Mouse (Mus musculus) lung, embryonic 15.5 days (tissue): ENCODE data around the gene Dhrs7c. TPM values are rescaled to one million over a fixed set of nuclear protein-coding genes. Genes with fewer than 3 reads are reported as not detected.

Source experiments
- ATAC-seq: fragments of 200-750 bp; cut with Nextera tagmentation; 2 replicates; pipeline ENCODE4 v1.8.0; 2017; ENCODE audit warnings: moderate number of reproducible peaks, borderline replicate concordance; ENCODE audit not compliant: low FRiP score, low TSS enrichment; ENCODE audit errors: extremely low read depth
- H3K27ac ChIP-seq: fragments of 300-500 bp; sonication (generic); 2 replicates; pipeline ENCODE4 v1.5.1; 2015; ENCODE audit warnings: moderate library complexity, mild to moderate bottlenecking, inconsistent platforms
- H3K27me3 ChIP-seq: fragments of 300-500 bp; sonication (generic); 2 replicates; pipeline ENCODE4 v1.6.1; 2015; ENCODE audit warnings: inconsistent platforms
- H3K36me3 ChIP-seq: fragments of 300-500 bp; sonication (generic); 2 replicates; pipeline ENCODE4 v1.6.1; 2015; ENCODE audit warnings: inconsistent platforms
- H3K4me1 ChIP-seq: fragments of 300-500 bp; sonication (generic); 2 replicates; pipeline ENCODE4 v1.6.1; 2015; ENCODE audit warnings: inconsistent platforms
- H3K4me2 ChIP-seq: fragments of 300-500 bp; sonication (generic); 2 replicates; pipeline ENCODE4 v1.6.1; 2015; ENCODE audit warnings: inconsistent platforms, mild to moderate bottlenecking, moderate library complexity
- H3K4me3 ChIP-seq: fragments of 300-500 bp; sonication (generic); 2 replicates; pipeline ENCODE4 v1.5.1; 2015; ENCODE audit warnings: mild to moderate bottlenecking, inconsistent platforms
- H3K9ac ChIP-seq: fragments of 300-500 bp; sonication (generic); 2 replicates; pipeline ENCODE4 v1.6.1; 2015; ENCODE audit warnings: inconsistent platforms
- H3K9me3 ChIP-seq: fragments of 300-500 bp; sonication (generic); 2 replicates; pipeline ENCODE4 v1.6.1; 2016; ENCODE audit warnings: inconsistent platforms
- WGBS: fragments of 180-500 bp; shearing (Covaris S2); methylation state at CpG from one replicate; pipeline ENCODE4 v1.1.7; 2015; 5-methylcytosine and 5-hydroxymethylcytosine counted together
- polyA plus RNA-seq: library from polyadenylated mRNA; unstranded; fragments of >200 nt; fragmentation: Nextera tagmentation; extraction: Ambion mirVana; gene quantifications from 2 replicates; pipeline ENCODE4 v1.2.1, GENCODE M21; 2015

Gene Dhrs7c
- 0.64 and 0.67 TPM in 2 replicates for polyA plus RNA-seq

DNA sequence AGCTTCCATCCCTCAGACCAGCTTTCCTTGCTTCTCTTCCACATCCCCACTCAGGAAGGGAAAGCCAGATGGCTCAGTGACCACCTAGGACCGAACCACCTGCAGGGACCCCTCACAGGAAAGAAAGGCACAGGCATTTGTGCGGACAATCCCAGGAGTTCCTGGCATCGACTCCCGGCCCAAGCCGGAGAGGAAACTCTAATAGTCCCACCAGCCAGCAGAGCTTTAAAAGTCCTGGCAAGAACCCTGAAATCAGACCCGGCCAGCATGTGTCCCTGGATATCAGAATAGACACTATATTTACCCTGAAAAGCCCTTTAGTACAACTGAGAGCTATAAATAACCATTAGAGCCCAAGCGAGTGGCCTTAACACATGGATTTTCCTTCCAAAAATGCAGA, at the start of gene Dhrs7c:
Dhrs7c (plus strand) TSS at position 257 of the 400 bp plus-strand sequence.
- H3K4me1 ChIP-seq, result no peaks in the 10 kb centered on the region
- H3K27ac ChIP-seq, result no peak within 1 kb of the TSS
- 66% methylated on average over 7 of the region's 7 CpGs for WGBS
- H3K36me3 ChIP-seq, result no peaks in the 10 kb centered on the region
- no peak for ATAC-seq
- H3K9ac ChIP-seq, result no peak within 1 kb of the TSS
- H3K4me3 ChIP-seq, result no peak within 1 kb of the TSS
- no peak within 1 kb of the TSS for H3K4me2 ChIP-seq
- no peaks in the 10 kb centered on the region for H3K9me3 ChIP-seq
- H3K27me3 ChIP-seq, result no peaks in the 10 kb centered on the region

DNA sequence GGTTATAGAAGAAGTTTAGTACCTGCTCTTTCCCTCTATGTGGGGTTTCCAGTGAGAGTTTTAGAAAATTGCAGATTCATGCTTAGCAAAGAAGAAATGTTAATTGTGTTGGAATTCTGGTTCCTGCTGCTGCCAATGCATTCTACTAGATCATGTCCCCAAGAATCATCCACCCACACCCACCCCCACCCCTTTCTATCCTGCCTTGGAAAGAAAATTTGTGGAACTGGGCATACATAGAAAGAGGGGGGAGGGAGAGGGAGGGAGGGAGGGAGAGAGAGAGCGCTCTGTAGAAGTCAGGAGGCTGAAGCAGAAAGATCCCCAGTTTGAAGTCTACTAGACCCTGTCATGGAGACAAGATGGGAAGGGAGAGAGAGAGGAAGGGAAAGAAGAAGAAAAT, 41.7 kb upstream of the Dhrs7c start:
- H3K9me3 ChIP-seq, result no peaks in the 10 kb centered on the region
- no peak overlapping the region for H3K4me3 ChIP-seq
- ATAC-seq, result no peak
- no peak overlapping the region for H3K27ac ChIP-seq
- no peaks in the 10 kb centered on the region for H3K4me1 ChIP-seq
- H3K9ac ChIP-seq, result no peak overlapping the region
- 95% methylated on average over 1 of the region's 1 CpGs for WGBS
- no peak overlapping the region for H3K4me2 ChIP-seq
- no peaks in the 10 kb centered on the region for H3K27me3 ChIP-seq
- H3K36me3 ChIP-seq, result no peaks in the 10 kb centered on the region

DNA sequence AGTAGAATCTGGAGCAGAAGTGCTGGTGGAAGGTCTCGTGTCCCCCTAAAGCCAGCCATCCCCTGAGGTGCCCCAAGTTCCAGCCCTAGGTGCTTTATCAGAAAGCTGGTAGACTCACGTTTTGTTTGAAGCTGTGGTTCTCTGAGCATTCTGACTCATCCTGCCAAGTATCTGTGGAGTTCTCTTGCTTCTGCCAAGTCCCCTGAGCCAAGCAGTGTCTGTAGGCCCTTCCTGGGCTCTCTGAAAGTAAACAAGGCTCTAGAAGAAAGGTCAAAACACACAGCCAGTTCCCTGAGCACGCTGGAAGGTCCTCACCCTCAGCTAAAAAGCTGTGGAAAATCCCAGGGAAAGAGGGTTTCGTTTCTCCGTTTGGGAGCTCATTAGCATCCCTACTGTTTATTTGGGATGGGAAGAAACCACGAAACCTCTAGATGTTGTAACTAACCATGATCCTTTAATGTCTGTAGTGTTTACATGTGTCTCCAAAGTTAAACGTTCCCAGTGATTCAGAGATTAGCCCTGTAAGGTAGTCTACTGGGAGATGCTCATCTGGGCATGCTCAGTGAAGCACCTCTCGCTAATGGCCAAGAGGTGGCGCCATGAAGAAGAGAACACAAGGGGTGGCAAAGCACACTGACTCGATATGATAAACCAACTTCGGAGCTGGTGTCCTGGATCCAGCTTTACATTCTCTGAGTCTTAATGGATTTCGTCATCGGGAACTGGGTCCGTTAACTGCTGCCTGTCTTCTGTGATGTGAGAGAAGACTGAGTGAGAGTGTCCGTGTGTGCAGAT, 40.4 kb upstream of the Dhrs7c start:
- 57% methylated on average over 15 of the region's 15 CpGs for WGBS
- Histone ChIP-seq H3K4me3 (no peak overlapping the region), H3K27ac (no peak overlapping the region), H3K9ac (no peak overlapping the region), H3K27me3 (no peaks in the 10 kb centered on the region), H3K4me2 (no peak overlapping the region), H3K36me3 (no peaks in the 10 kb centered on the region), H3K4me1 (no peaks in the 10 kb centered on the region), H3K9me3 (no peaks in the 10 kb centered on the region)
- ATAC-seq, result no peak

DNA sequence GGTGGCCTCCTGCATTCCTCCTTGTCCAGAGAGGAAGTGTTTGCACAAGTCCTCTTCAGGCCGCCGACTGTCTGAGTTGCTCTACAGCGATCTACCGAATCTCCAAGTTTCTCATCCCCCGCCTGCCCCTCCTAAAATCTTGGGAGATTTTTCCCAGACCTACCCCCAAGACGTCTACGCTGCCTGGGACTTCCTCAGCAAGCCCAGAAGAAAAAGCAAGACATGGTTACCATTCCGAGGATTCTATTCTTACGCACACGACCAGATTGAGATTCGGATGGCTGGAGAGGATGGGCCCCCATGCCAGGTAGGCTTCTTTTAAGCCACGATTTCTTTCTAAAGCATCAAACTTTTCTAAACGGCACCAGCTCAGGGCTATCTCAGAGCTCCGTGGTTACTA, 26.9 kb upstream of the Dhrs7c start, which contains the start of gene Glp2r:
Glp2r (minus strand) TSS at position 101 of the 400 bp plus-strand sequence.
- Histone ChIP-seq H3K9ac (no peak within 1 kb of the TSS), H3K4me3 (no peak within 1 kb of the TSS), H3K4me1 (no peaks in the 10 kb centered on the region), H3K36me3 (no peaks in the 10 kb centered on the region), H3K9me3 (no peaks in the 10 kb centered on the region), H3K27me3 (no peaks in the 10 kb centered on the region), H3K4me2 (no peak within 1 kb of the TSS), H3K27ac (no peak within 1 kb of the TSS)
- WGBS, result 59% methylated on average over 14 of the region's 14 CpGs
- ATAC-seq, result no peak

DNA sequence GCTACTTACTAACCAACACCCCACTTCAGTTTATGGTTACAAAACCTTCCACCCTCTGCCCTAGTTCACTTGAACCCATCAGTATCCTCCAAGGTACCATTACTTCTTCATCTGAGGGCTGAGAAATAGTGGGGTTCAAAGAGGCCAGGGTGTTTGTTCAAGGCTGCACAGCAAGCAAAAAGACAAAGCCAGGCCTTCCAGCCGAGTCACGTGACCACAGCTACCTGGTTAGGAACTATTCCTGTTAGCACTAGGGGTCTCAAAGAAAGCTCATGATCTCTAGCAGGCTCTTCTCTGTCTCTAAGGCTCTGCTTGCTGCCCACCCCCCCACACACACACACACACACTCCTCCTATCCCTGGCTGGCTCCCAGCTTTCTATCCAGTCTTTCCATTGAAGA, 26.3 kb upstream of the Dhrs7c start:
- Histone ChIP-seq H3K27me3 (no peaks in the 10 kb centered on the region), H3K4me3 (no peak overlapping the region), H3K4me2 (no peak overlapping the region), H3K36me3 (no peaks in the 10 kb centered on the region), H3K9ac (no peak overlapping the region), H3K27ac (no peak overlapping the region), H3K9me3 (no peaks in the 10 kb centered on the region), H3K4me1 (no peaks in the 10 kb centered on the region)
- no peak for ATAC-seq
- WGBS, result 56% methylated on average over 2 of the region's 2 CpGs

DNA sequence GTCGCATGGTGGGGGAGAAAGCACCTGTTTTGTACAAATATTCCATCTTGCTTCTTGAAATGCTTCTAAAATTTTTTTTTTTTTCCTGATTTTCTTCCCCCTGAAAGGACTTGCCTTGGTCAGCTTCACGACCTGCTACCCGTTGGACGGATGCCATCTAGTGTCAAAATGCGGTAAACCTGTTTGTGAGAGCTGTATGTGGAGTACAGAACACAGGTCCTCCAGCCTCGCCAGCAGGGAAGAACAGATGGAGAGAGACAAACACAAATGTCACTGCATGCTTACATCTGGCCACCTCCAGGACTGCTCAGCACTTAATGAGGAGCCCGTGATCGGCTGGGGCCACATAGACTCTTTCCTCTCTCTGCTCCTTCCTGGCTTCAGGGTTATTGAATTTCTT, 25.4 kb upstream of the Dhrs7c start:
- H3K9ac ChIP-seq, result no peak overlapping the region
- H3K9me3 ChIP-seq, result no peaks in the 10 kb centered on the region
- no peak overlapping the region for H3K4me3 ChIP-seq
- H3K36me3 ChIP-seq, result no peaks in the 10 kb centered on the region
- WGBS, result 12% methylated on average over 8 of the region's 8 CpGs
- no peak overlapping the region for H3K27ac ChIP-seq
- no peaks in the 10 kb centered on the region for H3K4me1 ChIP-seq
- no peaks in the 10 kb centered on the region for H3K27me3 ChIP-seq
- no peak overlapping the region for H3K4me2 ChIP-seq
- ATAC-seq, result no peak

DNA sequence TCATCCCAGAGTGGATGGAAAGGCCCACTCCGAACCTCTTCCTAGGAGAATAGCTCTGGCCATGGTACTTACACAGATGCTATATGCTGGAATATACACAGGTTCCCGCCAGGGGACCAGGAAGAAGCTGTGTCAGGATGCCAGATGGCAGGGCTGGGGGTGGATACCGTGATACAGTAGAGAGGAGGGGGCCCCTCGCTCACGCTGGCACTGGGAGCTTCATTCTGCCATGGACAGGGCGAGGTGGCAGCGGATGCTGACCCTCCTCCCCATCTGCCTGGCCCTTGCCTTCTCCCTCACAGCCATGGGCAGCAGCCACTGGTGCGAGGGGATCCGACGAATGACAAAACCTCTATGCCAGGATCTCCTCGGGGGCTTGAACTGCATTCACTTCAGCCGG, 23.6 kb upstream of the Dhrs7c start, which contains the start of gene Gsg1l2:
Gsg1l2 (plus strand) TSS at position 230 of the 400 bp plus-strand sequence.
- Histone ChIP-seq H3K27me3 (no peaks in the 10 kb centered on the region), H3K36me3 (no peaks in the 10 kb centered on the region), H3K4me2 (no peak within 1 kb of the TSS), H3K4me3 (no peak within 1 kb of the TSS), H3K9me3 (no peaks in the 10 kb centered on the region), H3K4me1 (no peaks in the 10 kb centered on the region), H3K27ac (no peak within 1 kb of the TSS), H3K9ac (no peak within 1 kb of the TSS)
- 77% methylated on average over 12 of the region's 12 CpGs for WGBS
- ATAC-seq, result no peak

DNA sequence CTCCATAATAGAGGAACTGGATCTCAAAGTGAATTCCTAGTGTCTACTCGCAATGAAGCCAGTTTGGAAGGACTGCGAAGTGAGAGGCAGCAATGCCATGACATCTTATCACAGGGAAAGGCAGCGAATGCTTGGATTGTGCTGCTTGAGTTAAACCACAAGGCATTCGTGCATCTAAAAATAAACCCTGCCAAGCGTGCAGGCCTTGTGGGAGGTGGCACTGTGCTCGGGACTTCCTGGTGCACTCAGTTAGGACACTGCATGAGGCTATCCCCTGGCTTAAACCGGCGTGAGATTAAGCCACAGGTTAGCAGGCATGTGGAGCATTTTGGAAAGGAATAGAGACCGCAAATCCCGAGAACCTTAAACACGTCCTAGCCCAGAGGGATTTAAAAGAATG, 7.8 kb upstream of the Dhrs7c start:
- Histone ChIP-seq H3K9me3 (no peaks in the 10 kb centered on the region), H3K27ac (no peak overlapping the region), H3K4me2 (no peak overlapping the region), H3K4me1 (no peaks in the 10 kb centered on the region), H3K9ac (no peak overlapping the region), H3K27me3 (no peaks in the 10 kb centered on the region), H3K4me3 (no peak overlapping the region), H3K36me3 (no peaks in the 10 kb centered on the region)
- no peak for ATAC-seq
- 65% methylated on average over 11 of the region's 11 CpGs for WGBS

DNA sequence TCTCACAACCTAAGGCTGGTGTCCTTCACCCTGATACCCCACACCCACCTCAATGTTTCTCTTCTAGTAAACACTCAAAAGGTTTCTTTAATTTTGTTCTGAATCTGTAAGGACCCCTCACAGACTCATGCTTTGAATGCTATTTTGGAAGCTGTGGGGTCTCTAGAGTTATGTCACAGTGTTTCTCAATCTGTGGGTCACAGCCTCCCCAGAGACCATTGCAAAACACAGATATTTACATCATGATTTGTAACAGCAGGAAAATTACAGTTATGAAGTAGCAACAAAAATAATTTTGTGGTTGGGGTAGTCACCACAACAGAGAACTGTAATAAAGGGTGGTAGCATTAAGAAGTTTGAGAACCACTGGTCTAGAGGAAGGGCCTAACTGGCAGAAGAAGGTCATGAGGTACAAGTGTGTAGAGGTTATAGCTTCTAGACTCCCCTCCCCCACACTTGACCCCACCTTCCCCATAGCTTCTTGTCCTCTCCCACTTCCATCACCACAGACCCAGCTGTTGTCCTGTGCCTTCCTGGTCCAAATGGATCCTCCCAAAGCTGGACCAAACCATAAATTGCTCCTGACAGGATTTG, 2.2 kb downstream of the Dhrs7c start:
- H3K4me1 ChIP-seq, result no peaks in the 10 kb centered on the region
- no peak overlapping the region for H3K4me2 ChIP-seq
- no peak overlapping the region for H3K27ac ChIP-seq
- ATAC-seq, result no peak
- no peak overlapping the region for H3K4me3 ChIP-seq
- H3K9me3 ChIP-seq, result no peaks in the 10 kb centered on the region
- H3K36me3 ChIP-seq, result no peaks in the 10 kb centered on the region
- H3K9ac ChIP-seq, result no peak overlapping the region
- H3K27me3 ChIP-seq, result no peaks in the 10 kb centered on the region

DNA sequence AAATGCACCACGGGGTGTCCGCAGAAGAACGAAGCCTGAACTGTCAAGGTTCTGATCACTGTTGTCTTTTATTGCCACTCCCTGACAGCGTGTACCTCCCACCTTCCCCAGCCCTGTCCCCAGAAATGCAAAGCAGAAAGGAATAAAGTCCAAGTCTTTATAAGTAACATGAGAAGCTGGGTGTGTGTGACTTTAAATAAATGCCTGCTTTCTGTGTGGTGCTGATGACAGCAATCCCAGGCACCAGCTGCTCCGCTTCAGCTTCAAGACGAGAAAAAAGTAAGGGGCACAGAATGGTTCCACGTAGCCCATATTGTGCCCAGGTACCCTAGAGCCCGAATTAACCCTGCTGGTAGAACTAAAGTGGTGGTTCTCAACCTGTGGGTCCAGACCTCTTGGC, 3.2 kb downstream of the Dhrs7c start:
- no peak overlapping the region for H3K9ac ChIP-seq
- no peaks in the 10 kb centered on the region for H3K27me3 ChIP-seq
- no peaks in the 10 kb centered on the region for H3K4me1 ChIP-seq
- no peak for ATAC-seq
- no peak overlapping the region for H3K27ac ChIP-seq
- no peak overlapping the region for H3K4me2 ChIP-seq
- WGBS, result 54% methylated on average over 8 of the region's 8 CpGs
- no peak overlapping the region for H3K4me3 ChIP-seq
- no peaks in the 10 kb centered on the region for H3K9me3 ChIP-seq
- no peaks in the 10 kb centered on the region for H3K36me3 ChIP-seq

DNA sequence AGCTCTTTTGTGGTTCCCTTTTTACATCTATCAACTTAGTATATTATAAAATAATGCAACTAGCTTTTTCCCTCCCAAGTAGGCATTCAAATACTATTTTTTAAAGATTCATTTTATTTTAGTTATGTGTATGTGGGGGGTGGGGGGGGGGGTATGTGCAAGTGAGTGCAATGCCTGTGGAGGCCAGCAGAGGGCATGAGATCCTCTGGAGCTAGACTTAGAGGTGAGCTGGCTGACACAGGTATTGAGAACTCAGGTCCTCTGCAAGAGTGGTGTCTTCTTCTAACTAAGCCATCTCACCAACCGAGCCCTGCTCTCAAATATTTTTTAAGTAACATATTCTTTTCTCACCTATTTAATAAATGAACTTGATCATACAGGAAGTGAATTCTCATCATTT, 7.6 kb downstream of the Dhrs7c start:
- WGBS, result 90% methylated on average over 1 of the region's 1 CpGs
- Histone ChIP-seq H3K9ac (no peak overlapping the region), H3K4me3 (no peak overlapping the region), H3K27me3 (no peaks in the 10 kb centered on the region), H3K4me1 (no peaks in the 10 kb centered on the region), H3K36me3 (no peaks in the 10 kb centered on the region), H3K9me3 (no peaks in the 10 kb centered on the region), H3K4me2 (no peak overlapping the region), H3K27ac (no peak overlapping the region)
- ATAC-seq, result no peak

DNA sequence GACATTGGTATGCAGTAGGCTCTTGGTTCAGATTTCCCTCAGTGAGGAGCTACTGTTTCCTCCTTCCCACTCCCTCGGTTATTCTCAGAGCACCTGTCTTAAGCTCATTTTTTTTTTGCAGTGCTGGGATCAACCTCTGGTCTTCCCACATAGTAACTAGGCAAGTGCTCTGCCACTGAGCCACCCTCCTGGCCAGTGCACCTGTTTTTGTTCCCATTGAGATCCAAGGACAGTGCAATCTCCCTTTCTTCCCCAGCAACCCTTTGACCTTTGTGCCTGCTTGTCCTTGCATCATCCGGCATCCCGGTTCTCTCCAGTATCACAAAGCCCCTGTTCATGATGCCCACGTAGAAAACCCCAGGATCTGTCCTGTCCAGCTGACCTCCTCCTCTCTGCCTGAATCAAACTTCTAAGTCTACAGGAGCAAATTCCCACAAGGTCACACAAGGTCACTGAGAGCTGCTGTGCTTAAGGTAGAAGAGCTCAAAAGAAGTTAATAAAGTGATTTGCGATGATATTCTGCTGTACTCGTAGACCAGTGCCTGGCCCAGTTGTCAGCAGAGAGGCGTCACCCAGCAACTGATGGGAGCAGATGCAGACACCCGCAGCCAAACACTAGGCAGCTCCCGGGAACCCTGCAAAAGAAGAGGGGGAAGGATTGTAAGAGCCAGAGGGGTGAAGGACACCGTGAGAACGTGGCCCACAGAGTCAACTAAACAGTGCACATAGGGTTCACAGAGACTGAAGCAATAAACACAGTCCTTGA, 9.0 kb downstream of the Dhrs7c start:
- 68% methylated on average over 11 of the region's 11 CpGs for WGBS
- Histone ChIP-seq H3K4me2 (no peak overlapping the region), H3K4me1 (no peaks in the 10 kb centered on the region), H3K27ac (no peak overlapping the region), H3K36me3 (no peaks in the 10 kb centered on the region), H3K27me3 (no peaks in the 10 kb centered on the region), H3K4me3 (no peak overlapping the region), H3K9ac (no peak overlapping the region), H3K9me3 (no peaks in the 10 kb centered on the region)
- no peak for ATAC-seq
